Mouse (Mus musculus) ES-Bruce4 (cell line): ENCODE measurements around the gene Eef1akmt4. TPM values are rescaled to one million over a fixed set of nuclear protein-coding genes. Genes with fewer than 3 reads are reported as not detected.

Experiments
- H3K27ac ChIP-seq: 2 replicates; pipeline ENCODE4 v1.5.1; 2012; ENCODE audit warnings: low read length, inconsistent platforms; ENCODE audit not compliant: insufficient read depth
- H3K27me3 ChIP-seq: 2 replicates; pipeline ENCODE4 v1.6.1; 2012; ENCODE audit warnings: mild to moderate bottlenecking, low read length, inconsistent platforms; ENCODE audit not compliant: control insufficient read depth, poor library complexity, insufficient read depth, severe bottlenecking
- H3K36me3 ChIP-seq: 2 replicates; pipeline ENCODE4 v1.6.1; 2012; ENCODE audit warnings: inconsistent platforms, mild to moderate bottlenecking, low read length, moderate library complexity; ENCODE audit not compliant: control insufficient read depth, poor library complexity, insufficient read depth, severe bottlenecking
- H3K4me1 ChIP-seq: one replicate; pipeline ENCODE4 v1.8.1; 2011; ENCODE audit warnings: low read length; ENCODE audit not compliant: control insufficient read depth, insufficient read depth
- H3K4me3 ChIP-seq: 2 replicates; pipeline ENCODE4 v1.5.1; 2011; ENCODE audit warnings: low read depth, mild to moderate bottlenecking, low read length
- H3K9ac ChIP-seq: 2 replicates; pipeline ENCODE4 v1.6.1; 2012; ENCODE audit warnings: low read depth, mild to moderate bottlenecking, inconsistent platforms; ENCODE audit not compliant: poor library complexity, severe bottlenecking
- H3K9me3 ChIP-seq: replicated peaks from 2 replicates; pipeline ENCODE4 v1.6.1; 2012; ENCODE audit warnings: mild to moderate bottlenecking, low read length, inconsistent platforms; ENCODE audit not compliant: control insufficient read depth, poor library complexity, insufficient read depth, severe bottlenecking
- CTCF ChIP-seq: IDR thresholded peaks from one replicate; pipeline ENCODE4 v1.8.1; 2011; ENCODE audit warnings: low read depth, low read length
- EP300 ChIP-seq: IDR thresholded peaks from 2 replicates; pipeline ENCODE4 v1.6.1; 2011; ENCODE audit warnings: low read depth, low read length; ENCODE audit not compliant: insufficient read depth
- POLR2A ChIP-seq: IDR thresholded peaks from one replicate; pipeline ENCODE4 v1.8.1; 2011; ENCODE audit warnings: low read length; ENCODE audit not compliant: insufficient read depth
- polyA plus RNA-seq: library from polyadenylated mRNA; stranded (reverse); fragments of >200 nt; gene quantifications from 2 replicates; pipeline ENCODE4 v1.2.4, GENCODE M21; 2011; ENCODE audit warnings: low read depth; ENCODE audit not compliant: missing spikeins, insufficient read depth, insufficient read length

Eef1akmt4 gene
- polyA plus RNA-seq = 9.4 and 10.8 TPM in 2 replicates

DNA sequence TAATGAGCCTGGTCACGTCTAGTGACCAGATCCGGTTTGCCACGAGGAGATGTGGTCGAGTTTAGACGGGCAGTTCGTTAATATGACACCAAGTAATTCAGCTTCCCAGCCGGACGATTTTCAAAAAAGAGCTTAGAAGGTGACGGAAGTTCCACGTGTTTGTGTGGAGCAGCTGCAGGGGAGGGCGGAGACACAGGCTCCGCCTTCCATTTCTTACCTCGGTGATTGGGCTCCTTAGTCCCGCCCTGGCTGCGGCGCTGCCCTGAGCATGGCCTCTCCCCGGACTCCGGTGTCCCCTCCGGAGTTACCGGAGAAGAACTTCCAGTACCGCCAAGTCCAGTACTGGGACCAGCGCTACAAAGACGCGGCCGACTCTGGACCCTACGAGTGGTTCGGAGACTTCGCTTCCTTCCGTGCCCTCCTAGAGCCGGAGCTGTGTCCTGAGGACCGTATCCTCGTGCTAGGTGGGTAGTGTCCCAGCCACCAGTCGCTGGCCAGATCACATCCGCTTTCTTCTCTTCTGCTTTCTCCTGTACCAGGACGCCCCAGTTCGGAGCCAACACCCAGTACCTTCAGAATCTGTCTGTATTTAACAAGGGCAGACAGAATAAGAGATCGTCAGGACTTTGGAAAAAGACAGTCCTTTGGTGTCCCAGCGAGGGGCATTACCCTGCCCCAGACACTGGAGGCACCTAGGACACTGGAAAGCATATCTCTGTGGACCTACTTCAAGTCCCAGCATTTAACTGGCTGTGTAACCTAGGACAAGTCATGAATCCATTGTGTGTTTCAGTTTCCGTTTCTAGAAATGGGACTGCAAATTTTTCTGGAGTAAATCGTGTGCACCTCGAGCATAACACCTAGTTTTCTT, at the start of gene Eef1akmt4, which contains the start of the genes Gm49333 and Alg3:
Gene Eef1akmt4 (plus strand): TSS at position 237 of the 871 bp plus-strand sequence.
Gene Gm49333 (plus strand): TSS at position 254 of the 871 bp plus-strand sequence.
Gene Alg3 (minus strand): TSS at position 379 of the 871 bp plus-strand sequence.
- H3K27me3 ChIP-seq = no peaks in the 10 kb centered on the region
- H3K9ac ChIP-seq = peak within 1 kb of the TSS; percentile 80
- TF ChIP-seq POLR2A (peak; percentile 40), EP300 (no peak), CTCF (no peak)
- no peaks in the 10 kb centered on the region for H3K4me1 ChIP-seq
- peak within 1 kb of the TSS; percentile 54 for H3K27ac ChIP-seq
- H3K36me3 ChIP-seq = peaks cover 12% of the 10 kb centered on the region
- H3K4me3 ChIP-seq = peak within 1 kb of the TSS; percentile 98
- H3K9me3 ChIP-seq = no peaks in the 10 kb centered on the region

- TF ChIP-seq CTCF = no peak
- no peak for TF ChIP-seq POLR2A
- no peak for TF ChIP-seq EP300
- peaks cover 3% of the 10 kb centered on the region; the same call in 1 of the 2 replicates for H3K9me3 ChIP-seq
- H3K36me3 ChIP-seq = peaks cover 9% of the 10 kb centered on the region
- H3K9ac ChIP-seq = no peak overlapping the region
- no peak overlapping the region for H3K27ac ChIP-seq
- no peaks in the 10 kb centered on the region for H3K27me3 ChIP-seq
- H3K4me3 ChIP-seq = no peak overlapping the region
- H3K4me1 ChIP-seq = no peaks in the 10 kb centered on the region
Observed at GRCm38 (mm10) chr16:20565075-20565474, 46.3 kb upstream of the Eef1akmt4 start.

DNA sequence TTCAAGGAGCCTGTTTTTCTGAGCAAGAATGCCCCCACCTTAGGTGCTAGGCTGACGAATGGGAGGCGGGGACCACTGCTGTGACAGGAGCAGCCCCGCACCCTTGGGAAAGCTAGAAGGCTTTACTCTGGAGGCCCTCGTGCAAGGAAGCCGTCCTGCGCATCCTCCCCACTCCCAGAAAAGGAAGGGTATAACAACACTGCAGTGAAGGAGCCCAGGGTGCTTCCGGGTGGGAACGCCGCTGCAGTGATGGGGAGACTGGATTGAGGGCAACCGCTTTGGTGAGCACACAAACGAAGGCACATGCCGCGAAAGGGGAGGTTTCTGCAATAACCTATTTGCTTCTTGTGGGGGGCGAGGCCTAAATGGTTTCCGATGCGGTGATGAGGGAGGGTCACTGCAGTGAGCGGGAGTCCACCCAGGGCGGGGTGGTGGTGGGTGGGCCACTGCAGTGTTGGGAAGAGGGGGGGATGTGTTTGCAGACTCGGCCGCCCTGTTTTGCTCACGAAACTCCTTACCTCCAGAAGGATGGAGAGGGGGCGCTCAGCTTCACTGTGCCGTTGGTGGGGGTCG, 21.9 kb upstream of the Eef1akmt4 start, which contains the start of gene Vwa5b2:
Gene Vwa5b2 (plus strand): TSS at position 106 of the 573 bp plus-strand sequence.
- H3K9me3 ChIP-seq = no peaks in the 10 kb centered on the region
- no peaks in the 10 kb centered on the region; the same call in 1 of the 2 replicates for H3K27me3 ChIP-seq
- peak within 1 kb of the TSS; percentile 21; the same call in 1 of the 2 replicates for H3K9ac ChIP-seq
- TF ChIP-seq CTCF = no peak
- TF ChIP-seq POLR2A = no peak
- no peaks in the 10 kb centered on the region for H3K4me1 ChIP-seq
- peak within 1 kb of the TSS; percentile 68 for H3K4me3 ChIP-seq
- H3K36me3 ChIP-seq = no peaks in the 10 kb centered on the region
- H3K27ac ChIP-seq = no peak within 1 kb of the TSS

- peak overlapping the region; percentile 21; the same call in 1 of the 2 replicates for H3K9ac ChIP-seq
- H3K36me3 ChIP-seq = no peaks in the 10 kb centered on the region
- no peaks in the 10 kb centered on the region for H3K4me1 ChIP-seq
- peak overlapping the region; percentile 68 for H3K4me3 ChIP-seq
- no peak for TF ChIP-seq EP300
- TF ChIP-seq POLR2A = no peak
- no peak for TF ChIP-seq CTCF
- no peaks in the 10 kb centered on the region for H3K9me3 ChIP-seq
- H3K27ac ChIP-seq = no peak overlapping the region
- no peaks in the 10 kb centered on the region; the same call in 1 of the 2 replicates for H3K27me3 ChIP-seq
Observed at GRCm38 (mm10) chr16:20589939-20590679, 21.3 kb upstream of the Eef1akmt4 start.

GRCm38 (mm10) chr16:20590680-20591038, 20.7 kb upstream of the Eef1akmt4 start:
- no peaks in the 10 kb centered on the region for H3K9me3 ChIP-seq
- TF ChIP-seq EP300 = no peak
- no peak for TF ChIP-seq CTCF
- TF ChIP-seq POLR2A = no peak
- peak overlapping the region; percentile 68; the same call in 1 of the 2 replicates for H3K4me3 ChIP-seq
- no peaks in the 10 kb centered on the region for H3K4me1 ChIP-seq
- H3K27ac ChIP-seq = no peak overlapping the region
- H3K27me3 ChIP-seq = no peaks in the 10 kb centered on the region; the same call in 1 of the 2 replicates
- no peak overlapping the region for H3K9ac ChIP-seq
- no peaks in the 10 kb centered on the region for H3K36me3 ChIP-seq
